In genomic region chr12:32469863-32470262, GRCm38 (mm10) we compare ENCODE assay signal across 35 mouse cellular contexts.
"Had no signal": no experiment of that assay in that cellular context is flagged by ENCODE, and none has a peak within 500 bp of the region (broad histone marks: within the 10 kb centered on the region; RNA-seq: fewer than 3 reads in every experiment).

No protein-coding gene starts in this region.

- H3K27ac ChIP-seq: heart, embryonic 10.5 days; heart, embryonic 13.5 days; heart, embryonic 15.5 days; hindbrain, embryonic 10.5 days; hindbrain, embryonic 12.5 days; hindbrain, embryonic 13.5 days; hindbrain, embryonic 14.5 days; hindbrain, embryonic 15.5 days; hindbrain, postnatal 0 days; intestine, embryonic 15.5 days; kidney, embryonic 15.5 days; kidney, postnatal 0 days; layer of hippocampus, adult 2 months had no signal

- H3K27me3 ChIP-seq: heart, embryonic 12.5 days; heart, embryonic 13.5 days; heart, embryonic 15.5 days; hindbrain, embryonic 12.5 days; hindbrain, embryonic 13.5 days; hindbrain, embryonic 15.5 days; intestine, embryonic 15.5 days; kidney, embryonic 15.5 days had no signal

- DNase-seq: heart, postnatal 10 days; heart, postnatal 14 days; heart, postnatal 36 days; heart, postnatal 4 days; kidney, adult 11 months; kidney, adult 18-20 months; kidney, adult 2 months; kidney, adult 8-10 months; kidney, adult 9 months; kidney, postnatal 10 days; kidney, postnatal 14 days; kidney, postnatal 25 days; kidney, postnatal 36 days; kidney, postnatal 4 days; layer of hippocampus, adult 9-11 months; layer of hippocampus, postnatal 36 days had no signal

- H3K9me3 ChIP-seq: heart, embryonic 10.5 days; heart, embryonic 12.5 days; heart, embryonic 13.5 days; heart, embryonic 15.5 days; hindbrain, embryonic 10.5 days; hindbrain, embryonic 12.5 days; hindbrain, embryonic 13.5 days; hindbrain, embryonic 15.5 days; intestine, embryonic 15.5 days; kidney, embryonic 15.5 days had no signal

- H3K4me3 ChIP-seq: heart, embryonic 10.5 days; heart, embryonic 12.5 days; heart, embryonic 13.5 days; heart, embryonic 15.5 days; hindbrain, embryonic 10.5 days; hindbrain, embryonic 12.5 days; hindbrain, embryonic 13.5 days; hindbrain, embryonic 15.5 days; intestine, embryonic 15.5 days; kidney, embryonic 15.5 days; layer of hippocampus, adult 2 months had no signal

- H3K4me1 ChIP-seq: heart, embryonic 10.5 days; heart, embryonic 12.5 days; hindbrain, embryonic 10.5 days; hindbrain, embryonic 12.5 days; hindbrain, embryonic 13.5 days; hindbrain, embryonic 15.5 days; intestine, embryonic 15.5 days; kidney, embryonic 15.5 days had no signal

- H3K9ac ChIP-seq: heart, embryonic 12.5 days; heart, embryonic 13.5 days; heart, embryonic 15.5 days; hindbrain, embryonic 12.5 days; hindbrain, embryonic 13.5 days; hindbrain, embryonic 14.5 days; hindbrain, embryonic 15.5 days; intestine, embryonic 15.5 days; kidney, embryonic 15.5 days had no signal

- ATAC-seq: hindbrain, embryonic 16.5 days; hindbrain, postnatal 0 days; inflammation-experienced regulatory T-cells, adult 6 months; intestine, embryonic 15.5 days; intestine, embryonic 16.5 days; intestine, postnatal 0 days had no signal

- H3K4me2 ChIP-seq: heart, embryonic 11.5 days; heart, embryonic 12.5 days; heart, embryonic 13.5 days; heart, embryonic 15.5 days; hindbrain, embryonic 12.5 days; hindbrain, embryonic 13.5 days; hindbrain, embryonic 14.5 days; hindbrain, embryonic 15.5 days; intestine, embryonic 15.5 days; kidney, embryonic 15.5 days had no signal

- H3K36me3 ChIP-seq: heart, embryonic 10.5 days; heart, embryonic 12.5 days; heart, embryonic 13.5 days; heart, embryonic 15.5 days; hindbrain, embryonic 10.5 days; hindbrain, embryonic 12.5 days; hindbrain, embryonic 13.5 days; hindbrain, embryonic 15.5 days; intestine, embryonic 15.5 days; kidney, embryonic 15.5 days had no signal
